Mouse (Mus musculus): ENCODE data around the gene Gm11077.

Gene Gm11077

DNA sequence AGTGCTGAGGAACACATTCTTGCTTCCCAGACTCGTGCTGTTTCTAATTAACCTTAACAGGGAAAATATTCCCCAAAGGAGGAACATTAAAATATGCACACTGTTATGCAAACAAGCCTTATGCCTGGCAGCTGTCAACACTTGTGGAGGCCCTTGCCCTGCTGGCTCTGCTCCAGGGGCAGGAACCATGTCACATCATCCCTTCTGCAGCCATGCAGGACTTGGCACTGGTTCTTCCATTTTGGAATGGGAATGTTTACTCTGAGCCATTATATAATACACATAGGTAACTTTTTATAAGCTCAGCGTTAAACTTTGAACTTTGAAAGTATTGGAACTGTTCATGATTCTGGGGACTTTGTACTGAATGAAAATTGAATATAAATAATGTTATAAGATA is 18.5 kb downstream of the Gm11077 start:
- DNase-seq (ENCODE audit: low spot score) = no peak

GRCm38 (mm10) chr6:140750371-140751080 is 21.4 kb downstream of the Gm11077 start:
- no peak for DNase-seq (ENCODE audit: low spot score)

- DNase-seq (ENCODE audit: low spot score) = peak; percentile 36
Observed at GRCm38 (mm10) chr6:140766365-140766764, 37.3 kb downstream of the Gm11077 start.

- DNase-seq (ENCODE audit: low spot score) = no peak
Observed at GRCm38 (mm10) chr6:140767237-140767636, 38.2 kb downstream of the Gm11077 start.

GRCm38 (mm10) chr6:140768180-140768579 is 39.1 kb downstream of the Gm11077 start:
- DNase-seq (ENCODE audit: low spot score) = no peak

- DNase-seq (ENCODE audit: low spot score) = no peak
Observed at GRCm38 (mm10) chr6:140768859-140769640, 40.0 kb downstream of the Gm11077 start.

GRCm38 (mm10) chr6:140776274-140776673 is 47.2 kb downstream of the Gm11077 start:
- DNase-seq (ENCODE audit: low spot score) = no peak

- no peak for DNase-seq (ENCODE audit: low spot score)
Observed at GRCm38 (mm10) chr6:140782524-140782923, 53.4 kb downstream of the Gm11077 start.

DNA sequence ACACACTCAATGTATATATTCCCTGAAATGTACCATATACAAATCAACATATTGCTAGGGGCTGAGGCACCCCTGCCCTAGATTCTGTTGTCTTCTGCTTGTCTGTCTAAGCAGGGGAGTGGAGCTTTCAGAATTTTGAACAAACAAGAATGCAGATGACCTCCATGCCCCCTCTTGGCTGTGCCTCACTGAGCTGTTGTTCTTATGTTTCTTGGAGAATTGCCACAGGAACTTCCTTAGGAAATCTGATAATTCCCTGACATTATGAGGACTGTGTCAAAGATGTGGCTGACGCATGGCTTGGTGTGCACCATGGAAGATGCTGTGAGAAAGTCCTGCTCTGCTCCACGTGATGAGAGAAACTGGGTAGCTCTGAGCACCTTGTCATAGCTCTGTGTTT is 57.0 kb downstream of the Gm11077 start:
- no peak for DNase-seq (ENCODE audit: low spot score)

GRCm38 (mm10) chr6:140789850-140790249 is 60.8 kb downstream of the Gm11077 start:
- no peak for DNase-seq (ENCODE audit: low spot score)

GRCm38 (mm10) chr6:140793676-140794262 is 64.7 kb downstream of the Gm11077 start:
- no peak for DNase-seq (ENCODE audit: low spot score)

DNA sequence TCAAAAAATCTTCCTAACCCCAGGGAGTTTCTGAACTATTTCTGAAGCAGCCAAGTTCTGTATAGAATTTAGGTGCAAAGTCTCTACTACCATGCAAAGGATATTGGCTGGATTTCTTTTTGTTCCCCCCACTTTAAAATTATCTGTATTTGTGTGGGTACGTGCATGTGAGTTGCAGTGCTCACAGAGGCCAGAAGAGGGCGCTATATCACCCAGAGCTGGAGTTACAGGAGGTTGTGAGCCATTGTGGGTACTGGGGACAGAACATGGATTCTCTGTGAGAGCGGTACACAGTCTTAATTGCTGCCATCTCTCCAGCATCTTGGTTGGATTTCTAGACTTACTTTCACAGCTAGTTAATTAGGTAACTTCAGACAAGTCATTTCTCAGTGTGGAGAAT is 69.8 kb downstream of the Gm11077 start:
- no peak for DNase-seq (ENCODE audit: low spot score)

DNA sequence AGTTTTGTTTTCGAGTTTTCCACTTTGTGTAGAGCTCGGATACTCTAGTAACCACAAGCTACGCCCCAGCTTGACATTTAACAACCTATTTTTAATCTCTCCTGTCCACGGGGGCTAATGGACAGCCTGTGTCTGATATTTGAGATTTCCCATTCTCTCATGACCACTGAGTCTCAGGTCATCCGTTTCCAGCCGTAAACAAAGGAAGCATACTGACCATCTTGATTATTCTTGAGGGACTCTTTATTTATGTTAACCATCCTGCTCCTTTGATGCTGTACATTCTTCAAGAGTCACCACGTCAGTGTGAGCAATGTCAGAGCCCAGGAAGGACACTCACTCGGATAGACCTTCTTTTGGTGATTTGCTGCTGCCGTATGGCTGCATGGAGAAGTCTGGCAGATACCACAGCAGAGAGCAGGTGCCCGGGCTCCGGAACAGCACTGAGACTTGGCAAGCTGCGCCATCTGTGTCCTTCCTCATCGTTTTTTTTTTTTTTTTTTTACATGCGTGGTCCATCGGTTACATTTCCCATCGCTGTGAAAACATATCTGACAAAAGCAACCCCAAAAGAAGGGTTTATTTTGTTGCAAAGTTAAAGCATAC is 70.5 kb downstream of the Gm11077 start:
- no peak for DNase-seq (ENCODE audit: low spot score)

GRCm38 (mm10) chr6:140800587-140800986 is 71.5 kb downstream of the Gm11077 start:
- DNase-seq (ENCODE audit: low spot score) = no peak
